Mouse (Mus musculus) CH12.LX (cell line): ENCODE results near the gene Clec2h. TPM values are rescaled to one million over a fixed set of nuclear protein-coding genes. Genes with fewer than 3 reads are reported as not detected.
A peak's percentile ranks its signal among the peaks of the same experiment; 100 is the strongest.
"Not testable (repeated sequence)": the region's sequence is repeated elsewhere in the genome, so short reads cannot be mapped to it uniquely, and the experiment has no call there.

Experiments
- DNase-seq: peaks from one replicate; pipeline ENCODE4 v3.0.0-alpha.2; 2013; ENCODE audit errors: extremely low read depth
- H3K27ac ChIP-seq: 2 replicates; pipeline ENCODE4 v1.5.1; 2012; ENCODE audit warnings: low read depth, mild to moderate bottlenecking, control low read depth, moderate library complexity; ENCODE audit not compliant: insufficient read depth
- H3K27me3 ChIP-seq: replicated peaks from 2 replicates; pipeline ENCODE3; 2012; ENCODE audit warnings: inconsistent platforms
- H3K36me3 ChIP-seq, 2 experiments: replicated peaks in 1 of 2; 2 replicates each; pipeline versions ENCODE3 to v1.6.1; 2012; ENCODE audit warnings: inconsistent platforms in 1 of 2, low read length in 1 of 2, mild to moderate bottlenecking in 1 of 2, mixed read lengths in 1 of 2, moderate library complexity in 1 of 2; ENCODE audit not compliant: control insufficient read depth in 1 of 2, insufficient read depth in 1 of 2
- H3K4me1 ChIP-seq, 2 experiments: 2 replicates each; pipeline ENCODE4 v1.6.1; 2012; ENCODE audit warnings: inconsistent platforms in 1 of 2, moderate library complexity in 1 of 2; ENCODE audit not compliant: insufficient read depth in 2 of 2, control insufficient read depth in 1 of 2
- H3K4me2 ChIP-seq: 2 replicates; pipeline ENCODE4 v1.6.1; 2012; ENCODE audit warnings: low read depth, mild to moderate bottlenecking, control low read depth; ENCODE audit not compliant: poor library complexity, insufficient read depth, severe bottlenecking
- H3K4me3 ChIP-seq, 3 experiments: fragments of 150-350 bp in 1 of 3; sonication (generic) in 1 of 3; replicated peaks in 1 of 3; 2 replicates each; pipeline versions ENCODE3 to v1.5.1; 2011 to 2012; ENCODE audit warnings: low read depth in 2 of 3, low read length in 2 of 3, mild to moderate bottlenecking in 2 of 3, moderate library complexity in 2 of 3, control low read depth in 1 of 3, improper control_type of control experiment in 1 of 3, inconsistent platforms in 1 of 3, mixed read lengths in 1 of 3; ENCODE audit not compliant: poor library complexity in 1 of 3
- H3K79me2 ChIP-seq: replicated peaks from 2 replicates; pipeline ENCODE4 v1.6.1; 2012; ENCODE audit warnings: mild to moderate bottlenecking, moderate library complexity; ENCODE audit not compliant: control insufficient read depth, poor library complexity, insufficient read depth, severe bottlenecking; ENCODE audit errors: extremely low read depth
- H3K9ac ChIP-seq: 2 replicates; pipeline ENCODE4 v1.6.1; 2012; ENCODE audit warnings: low read depth, mild to moderate bottlenecking, control low read depth, moderate library complexity; ENCODE audit not compliant: insufficient read depth
- H3K9me3 ChIP-seq: replicated peaks from 2 replicates; pipeline ENCODE3; 2012; ENCODE audit warnings: low read length, inconsistent platforms, mixed read lengths
- BHLHE40 ChIP-seq: IDR thresholded peaks from 2 replicates; pipeline ENCODE4 v1.6.1; 2011; ENCODE audit warnings: mild to moderate bottlenecking, low read depth, low read length, improper control_type of control experiment
- CTCF ChIP-seq, 2 experiments: IDR thresholded peaks in 1 of 2; conservative IDR thresholded peaks in 1 of 2; 2 replicates each; pipeline ENCODE4 v1.5.1; 2011 to 2012; ENCODE audit warnings: low read depth in 2 of 2, low read length in 2 of 2, improper control_type of control experiment in 1 of 2, inconsistent platforms in 1 of 2, mild to moderate bottlenecking in 1 of 2, moderate library complexity in 1 of 2
- GABPA ChIP-seq: IDR thresholded peaks from 2 replicates; pipeline ENCODE4 v1.6.1; 2012; ENCODE audit warnings: low read depth, low read length, improper control_type of control experiment, inconsistent platforms; ENCODE audit not compliant: insufficient replicate concordance
- MEF2A ChIP-seq: IDR thresholded peaks from 2 replicates; pipeline ENCODE4 v1.6.1; 2014; ENCODE audit warnings: low read depth, mild to moderate bottlenecking, inconsistent platforms, low read length, improper control_type of control experiment, borderline replicate concordance
- MXI1 ChIP-seq: IDR thresholded peaks from 2 replicates; pipeline ENCODE4 v1.6.1; 2011; ENCODE audit warnings: mild to moderate bottlenecking, low read depth, low read length, improper control_type of control experiment
- MYC ChIP-seq: IDR thresholded peaks from 2 replicates; pipeline ENCODE4 v1.6.1; 2011; ENCODE audit warnings: low read depth, mild to moderate bottlenecking, improper control_type of control experiment, low read length
- POLR2AphosphoS2 ChIP-seq: IDR thresholded peaks from 2 replicates; pipeline ENCODE4 v1.6.1; 2011; ENCODE audit warnings: low read depth, low read length, improper control_type of control experiment
- RAD21 ChIP-seq: IDR thresholded peaks from 2 replicates; pipeline ENCODE4 v1.6.1; 2011; ENCODE audit warnings: low read depth, mild to moderate bottlenecking, low read length, improper control_type of control experiment, moderate library complexity
- SMC3 ChIP-seq: IDR thresholded peaks from 2 replicates; pipeline ENCODE4 v1.6.1; 2011; ENCODE audit warnings: low read depth, low read length, improper control_type of control experiment
- dilution Hi-C: fragments of 300-500 bp; cut with MboI; formaldehyde crosslinking; loops from 2 replicates; pipeline ENCODE4 v1.14.3; 2020; ENCODE audit warnings: low sequenced_read_pairs; ENCODE audit not compliant: extremely low pct_unique_long_range_greater_than_20kb, extremely low pct_ligation_motif_present
- in situ Hi-C: fragments of 300-500 bp; cut with MboI; formaldehyde crosslinking; loops from 3 replicates; pipeline ENCODE4 v1.14.3; 2019; ENCODE audit warnings: low sequenced_read_pairs, low pct_ligation_motif_present, low pct_unique_long_range_greater_than_20kb, mixed read lengths
- polyA plus RNA-seq: library from polyadenylated mRNA; unstranded; fragments of >175 nt; gene quantifications from 2 replicates; pipeline ENCODE4 v1.2.1, GENCODE M21; 2012; ENCODE audit warnings: low read depth; ENCODE audit not compliant: insufficient read length
- total RNA-seq, 2 experiments: library from RNA; depleted of rRNA; stranded (reverse); fragments of 300-350 nt in 1 of 2; fragments of >200 nt in 1 of 2; gene quantifications; 2 replicates each; pipeline ENCODE4 v1.2.3; 2012 to 2014

The Clec2h gene
- total and polyA plus RNA-seq, 3 experiments = not detected

DNA sequence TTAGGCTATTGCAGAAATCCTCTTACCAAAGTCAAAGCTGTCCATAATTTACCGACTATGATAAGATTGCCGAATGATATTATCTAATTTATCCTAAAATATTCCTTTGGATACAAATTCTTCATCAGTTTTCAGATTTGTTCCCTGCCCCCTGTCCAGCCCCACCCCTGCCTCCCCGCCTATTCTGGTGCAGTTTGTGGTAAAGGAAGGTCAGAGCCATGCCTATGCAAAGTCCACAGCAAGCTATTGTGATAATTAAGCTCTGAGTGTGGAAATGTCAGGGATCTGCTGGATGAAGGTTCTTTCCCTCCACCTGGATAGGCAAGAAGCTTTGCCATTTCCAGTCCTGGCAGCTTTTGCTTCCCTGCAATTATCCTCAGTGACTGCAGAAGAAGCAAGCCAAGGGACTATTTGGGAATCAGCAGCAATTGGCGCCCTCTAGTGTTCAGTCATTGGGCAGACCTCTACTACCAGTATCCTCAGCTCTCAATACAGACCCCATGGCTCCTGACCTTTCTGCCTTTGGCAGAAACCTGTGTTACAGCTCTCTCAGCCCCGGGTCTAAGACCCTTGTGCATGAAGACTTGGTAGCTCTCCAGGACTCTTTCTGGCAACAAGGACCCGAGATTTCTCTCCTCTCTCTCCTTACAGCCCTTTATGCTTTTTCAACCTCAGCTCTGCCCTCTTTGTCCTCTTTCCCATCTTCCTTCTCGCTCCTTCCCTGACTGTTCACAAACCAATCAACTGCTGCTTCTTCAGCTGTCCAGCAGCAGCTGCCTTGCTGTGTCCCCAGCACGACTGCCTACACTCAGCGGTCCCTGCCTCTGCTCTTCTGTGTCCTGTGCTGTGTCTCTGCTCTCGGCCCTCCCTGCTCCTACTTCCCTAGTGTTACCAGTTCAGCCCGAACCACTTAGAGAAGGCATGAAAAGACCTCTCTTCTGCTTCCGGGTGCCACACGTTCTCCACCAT is 32.1 kb upstream of the Clec2h start:
- peak; percentile 69 to 70 for TF ChIP-seq CTCF (conservative IDR thresholded peaks at IDR 0.05 in 1 of 2, IDR thresholded peaks at IDR 0.05 in 1 of 2; ENCODE audit: low read depth in 2 of 2, low read length in 2 of 2)
- peak; percentile 54 for TF ChIP-seq RAD21
- TF ChIP-seq SMC3 = peak; percentile 49
- dilution Hi-C loops, H3K4me3 ChIP-seq, H3K4me1 ChIP-seq, H3K27ac ChIP-seq, in situ Hi-C loops, H3K4me2 ChIP-seq, H3K9ac ChIP-seq, H3K79me2 ChIP-seq, H3K27me3 ChIP-seq, H3K9me3 ChIP-seq, H3K36me3 ChIP-seq: not testable (repeated sequence)
- peak; percentile 43 for DNase-seq

DNA sequence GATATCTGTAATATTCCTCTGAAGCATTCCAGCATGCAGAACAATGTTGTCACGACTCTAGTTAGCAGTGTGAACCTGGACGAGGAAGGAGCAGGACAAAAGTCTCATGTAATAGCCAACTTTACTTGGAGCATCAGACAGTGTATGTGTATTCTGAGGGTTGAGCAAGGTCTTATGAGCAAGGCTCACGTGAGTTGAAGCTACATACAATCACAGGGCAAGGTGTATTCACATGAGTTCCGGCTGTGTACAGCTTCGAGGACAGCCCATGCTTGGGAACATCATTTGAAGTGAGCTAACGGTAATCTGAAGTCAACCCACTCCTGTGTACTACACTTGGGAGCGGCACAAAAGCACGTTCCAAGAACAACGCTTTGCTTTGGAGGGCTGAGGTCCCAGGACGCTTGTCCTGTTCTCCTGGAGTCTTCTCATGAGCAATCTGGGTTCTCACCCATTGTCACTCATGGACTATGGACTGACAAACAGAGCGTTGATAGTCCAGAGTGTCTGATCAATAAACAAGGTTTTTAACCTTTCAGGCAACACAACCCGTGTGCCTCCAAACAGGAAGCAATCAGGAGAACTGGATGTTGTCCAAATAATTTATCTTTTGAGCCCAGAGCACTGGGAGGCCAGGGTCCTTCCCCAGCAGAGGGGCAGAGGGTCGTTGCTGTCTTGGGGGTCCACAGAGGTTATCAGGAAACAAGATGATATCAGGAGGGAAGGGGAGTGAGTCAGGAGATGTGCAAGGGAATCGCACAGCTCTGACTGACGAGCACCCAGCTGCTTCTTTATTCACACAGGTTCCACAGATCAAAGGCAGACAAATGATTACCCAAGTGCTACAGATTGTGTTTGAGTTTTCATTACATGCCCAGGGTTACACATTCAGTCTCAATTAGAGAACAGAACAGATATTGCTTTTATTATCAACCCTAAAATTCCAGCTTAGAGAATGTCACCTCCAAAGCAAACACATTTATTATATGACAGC is 31.0 kb upstream of the Clec2h start:
- H3K36me3 ChIP-seq, H3K27me3 ChIP-seq, dilution Hi-C loops, in situ Hi-C loops, DNase-seq, H3K9me3 ChIP-seq, H3K9ac ChIP-seq, H3K4me2 ChIP-seq, H3K4me1 ChIP-seq, H3K4me3 ChIP-seq, H3K27ac ChIP-seq, H3K79me2 ChIP-seq: not testable (repeated sequence)

DNA sequence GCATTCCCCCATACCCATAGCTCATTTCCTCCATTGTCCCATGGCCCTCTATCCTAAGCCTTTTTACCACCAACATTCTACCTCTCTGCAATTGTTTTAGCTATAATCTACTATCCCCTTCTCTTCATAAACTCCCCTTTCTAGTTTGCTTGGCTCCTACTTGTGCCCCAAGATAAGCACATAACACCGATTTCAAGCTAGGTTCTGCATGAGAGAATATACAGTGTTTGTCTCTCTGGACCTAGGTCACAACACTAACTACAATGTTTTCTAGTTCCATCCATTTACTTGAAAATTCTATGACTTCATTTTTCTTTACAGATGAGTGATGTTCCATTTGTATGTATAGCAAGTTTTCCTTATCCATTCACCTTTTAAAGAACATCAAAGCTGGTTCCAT is 21.5 kb upstream of the Clec2h start:
- no peak for DNase-seq
- Histone ChIP-seq H3K36me3 (no peaks in the 10 kb centered on the region), H3K27me3 (no peaks in the 10 kb centered on the region), H3K9me3 (no peaks in the 10 kb centered on the region), H3K79me2 (no peaks in the 10 kb centered on the region), H3K9ac (no peak overlapping the region), H3K27ac (no peak overlapping the region), H3K4me3 (no peak overlapping the region), H3K4me1 (peaks cover 0 to 7% of the 10 kb centered on the region in 2 experiments; a peak in 1 of 4 replicates), H3K4me2 (no peak overlapping the region)
- in situ Hi-C loops = no loop called here
- dilution Hi-C loops = no loop called here
- TF ChIP-seq MEF2A = no peak
- no peak for TF ChIP-seq POLR2AphosphoS2
- no peak for TF ChIP-seq GABPA
- TF ChIP-seq RAD21 = no peak
- TF ChIP-seq MYC = no peak
- TF ChIP-seq MXI1 = no peak
- no peak for TF ChIP-seq BHLHE40
